Mouse (Mus musculus) liver, postnatal 0 days (tissue): ENCODE data around the gene Sox10.

ENCODE experiments used
- CTCF ChIP-seq: sonication (generic); IDR thresholded peaks from 2 replicates; pipeline ENCODE4 v1.5.1; 2016; ENCODE audit warnings: antibody characterized with exemption, low read depth
- EP300 ChIP-seq: IDR thresholded peaks from 2 replicates; pipeline ENCODE4 v1.6.1; 2016; ENCODE audit warnings: antibody characterized with exemption, low read depth, mild to moderate bottlenecking

- no peak for TF ChIP-seq CTCF
- TF ChIP-seq EP300 = no peak
Observed at GRCm38 (mm10) chr15:79213591-79213990, 48.6 kb upstream of the Sox10 start.
